Mouse (Mus musculus): ENCODE results near the gene Chdh. TPM values are rescaled to one million over a fixed set of nuclear protein-coding genes. Genes with fewer than 3 reads are reported as not detected.

Gene Chdh
- polyA plus RNA-seq, 1 experiment from 2014 or later, result 1.9 TPM

GRCm38 (mm10) chr14:30068566-30068965, 59.7 kb downstream of the Chdh start:
- no peak for ATAC-seq (ENCODE audit: low read depth)
- H3K4me1 ChIP-seq (replicated peaks; ENCODE audit: control insufficient read depth, insufficient read depth, low read length), result no peaks in the 10 kb centered on the region
- 73% methylated on average over 3 of the region's 3 CpGs for WGBS

DNA sequence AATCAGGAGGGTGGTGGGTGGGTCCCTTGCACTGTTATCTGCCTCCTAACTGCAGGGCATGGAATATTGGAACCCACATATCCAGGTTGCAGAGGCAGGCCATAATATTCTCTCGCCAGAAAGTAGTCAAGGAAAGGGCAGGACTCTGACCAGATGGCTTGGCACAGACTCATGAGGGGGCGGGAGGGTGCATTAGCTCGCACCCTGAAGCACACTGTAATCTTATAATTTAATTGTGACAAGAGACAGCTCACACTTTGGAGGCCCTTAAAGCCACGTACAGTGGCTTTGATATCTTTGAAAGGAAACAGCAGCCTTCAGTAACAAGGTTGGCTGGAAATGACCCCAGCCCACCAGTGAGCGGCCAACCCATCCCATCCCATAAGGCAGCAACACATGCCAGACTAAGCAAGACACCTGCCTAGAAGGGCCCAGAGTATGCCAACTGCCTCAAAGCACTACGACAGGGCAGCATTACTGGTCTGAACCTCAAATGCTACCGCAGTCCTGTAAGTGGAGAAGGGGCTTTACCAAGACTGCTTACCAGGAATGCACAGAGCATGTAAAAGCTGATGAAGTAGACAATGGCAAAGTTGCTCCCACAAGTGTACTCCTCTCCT, 66.6 kb downstream of the Chdh start:
- no peak overlapping the region for H3K9ac ChIP-seq (ENCODE audit: low read length)
- no peak overlapping the region for H3K4me3 ChIP-seq (ENCODE audit: low read length)
- H3K36me3 ChIP-seq (ENCODE audit: control insufficient read depth, insufficient read depth, low read length), result 0 out of 2 replicates have a peak, but pooled peaks cover 3% of the 10 kb centered on the region
- H3K4me2 ChIP-seq (ENCODE audit: low read depth, low read length), result no peak overlapping the region
- no peak for ATAC-seq (ENCODE audit: low read depth)
- 73% methylated on average over 7 of the region's 7 CpGs for WGBS
- no peaks in the 10 kb centered on the region for H3K9me3 ChIP-seq (ENCODE audit: control insufficient read depth, low read length)
- H3K27me3 ChIP-seq (ENCODE audit: control insufficient read depth, insufficient read depth, low read depth, low read length), result no peaks in the 10 kb centered on the region
- H3K4me1 ChIP-seq (replicated peaks; ENCODE audit: control insufficient read depth, insufficient read depth, low read length), result no peaks in the 10 kb centered on the region
- no peak overlapping the region for H3K27ac ChIP-seq (ENCODE audit: low read length)

More at GRCm38 (mm10) chr14:30068566-30068965, 59.7 kb downstream of the Chdh start:
- Histone ChIP-seq H3K36me3 (ENCODE audit: control insufficient read depth, insufficient read depth, low read length) (0 out of 2 replicates have a peak, but pooled peaks cover 3% of the 10 kb centered on the region), H3K27me3 (ENCODE audit: control insufficient read depth, insufficient read depth, low read depth, low read length) (no peaks in the 10 kb centered on the region), H3K9me3 (ENCODE audit: control insufficient read depth, low read length) (no peaks in the 10 kb centered on the region), H3K4me3 (ENCODE audit: low read length) (no peak overlapping the region), H3K4me2 (ENCODE audit: low read depth, low read length) (no peak overlapping the region), H3K27ac (ENCODE audit: low read length) (no peak overlapping the region), H3K9ac (ENCODE audit: low read length) (no peak overlapping the region)

DNA sequence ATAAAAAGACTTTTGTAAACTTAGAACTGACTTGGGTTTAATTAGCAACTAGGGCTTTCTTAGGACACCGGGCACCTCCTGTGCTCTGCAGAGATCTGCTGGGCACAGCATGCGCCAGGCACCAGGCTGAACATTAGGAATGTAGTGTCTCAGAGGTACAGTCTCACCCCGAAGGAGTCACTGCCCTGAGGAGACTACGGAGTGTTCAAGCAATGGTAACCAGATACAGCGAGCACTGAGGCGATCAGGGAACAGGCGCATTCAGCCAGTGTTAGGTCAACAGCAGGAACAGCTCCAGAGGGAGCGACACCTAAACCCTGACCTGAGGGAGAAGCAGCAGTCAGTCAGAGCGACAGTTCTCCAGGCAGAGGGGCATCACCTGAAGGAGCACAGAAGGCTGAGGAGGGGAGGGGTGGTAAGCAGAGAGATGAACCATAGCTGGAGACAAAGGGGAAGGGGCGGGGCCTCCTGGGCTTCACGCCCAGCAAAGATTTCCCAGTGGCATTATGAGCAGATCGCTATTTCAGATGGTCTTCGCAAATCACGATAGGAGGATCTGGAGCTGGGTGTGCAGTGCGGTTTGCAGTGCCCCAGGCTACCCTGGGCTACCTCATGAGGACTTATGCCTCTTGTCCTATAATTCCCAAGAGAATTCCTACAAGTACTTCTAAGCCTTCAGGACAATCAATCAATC, 69.4 kb downstream of the Chdh start:
- no peak for ATAC-seq (ENCODE audit: low read depth)
- no peak overlapping the region for H3K4me3 ChIP-seq (ENCODE audit: low read length)

GRCm38 (mm10) chr14:30079729-30080128, 70.9 kb downstream of the Chdh start:
- no peaks in the 10 kb centered on the region; the same call in 1 of the 2 replicates for H3K36me3 ChIP-seq (ENCODE audit: control insufficient read depth, insufficient read depth, low read length)
- H3K4me2 ChIP-seq (ENCODE audit: low read depth, low read length), result no peak overlapping the region
- H3K9ac ChIP-seq (ENCODE audit: low read length), result no peak overlapping the region
- WGBS, result 43% methylated on average over 4 of the region's 4 CpGs
- H3K9me3 ChIP-seq (ENCODE audit: control insufficient read depth, low read length), result no peaks in the 10 kb centered on the region
- no peak overlapping the region for H3K4me3 ChIP-seq (ENCODE audit: low read length)
- ATAC-seq (ENCODE audit: low read depth), result no peak
- H3K27me3 ChIP-seq (ENCODE audit: control insufficient read depth, insufficient read depth, low read depth, low read length), result no peaks in the 10 kb centered on the region
- no peak overlapping the region for H3K27ac ChIP-seq (ENCODE audit: low read length)
- H3K4me1 ChIP-seq (replicated peaks; ENCODE audit: control insufficient read depth, insufficient read depth, low read length), result no peaks in the 10 kb centered on the region

More for the DNA sequence above, 69.4 kb downstream of the Chdh start:
- Histone ChIP-seq H3K9ac (ENCODE audit: low read length) (no peak overlapping the region), H3K27ac (ENCODE audit: low read length) (no peak overlapping the region), H3K27me3 (ENCODE audit: control insufficient read depth, insufficient read depth, low read depth, low read length) (no peaks in the 10 kb centered on the region), H3K4me1 (replicated peaks; ENCODE audit: control insufficient read depth, insufficient read depth, low read length) (no peaks in the 10 kb centered on the region), H3K9me3 (ENCODE audit: control insufficient read depth, low read length) (no peaks in the 10 kb centered on the region), H3K36me3 (ENCODE audit: control insufficient read depth, insufficient read depth, low read length) (no peaks in the 10 kb centered on the region; the same call in 1 of the 2 replicates), H3K4me2 (ENCODE audit: low read depth, low read length) (no peak overlapping the region)
- WGBS, result 70% methylated on average over 15 of the region's 15 CpGs

Small RNAs within 50 kb of the gene (microRNA-seq; reads per million reads assigned to microRNA genes)
- not detected for gene Mir6947

Other genes with a start within 250 kb of the Chdh start
- gene Selenok, start 40.7 kb upstream of the Chdh start, polyA plus RNA-seq (2015; fragmentation: Nextera tagmentation; extraction: Ambion mirVana), result 289 and 290 TPM in 2 replicates
- 66.0 and 68.4 TPM in 2 replicates for gene Actr8, start 30.7 kb upstream of the Chdh start, polyA plus RNA-seq (2015; fragmentation: Nextera tagmentation; extraction: Ambion mirVana)
- 0.92 and 1.1 TPM in 2 replicates for gene Il17rb, start 127 bp upstream of the Chdh start, polyA plus RNA-seq (2015; fragmentation: Nextera tagmentation; extraction: Ambion mirVana)

Measured in lung, embryonic 16.5 days (tissue).